ENCODE assay signal across 8 mouse cellular contexts in the genomic region with DNA sequence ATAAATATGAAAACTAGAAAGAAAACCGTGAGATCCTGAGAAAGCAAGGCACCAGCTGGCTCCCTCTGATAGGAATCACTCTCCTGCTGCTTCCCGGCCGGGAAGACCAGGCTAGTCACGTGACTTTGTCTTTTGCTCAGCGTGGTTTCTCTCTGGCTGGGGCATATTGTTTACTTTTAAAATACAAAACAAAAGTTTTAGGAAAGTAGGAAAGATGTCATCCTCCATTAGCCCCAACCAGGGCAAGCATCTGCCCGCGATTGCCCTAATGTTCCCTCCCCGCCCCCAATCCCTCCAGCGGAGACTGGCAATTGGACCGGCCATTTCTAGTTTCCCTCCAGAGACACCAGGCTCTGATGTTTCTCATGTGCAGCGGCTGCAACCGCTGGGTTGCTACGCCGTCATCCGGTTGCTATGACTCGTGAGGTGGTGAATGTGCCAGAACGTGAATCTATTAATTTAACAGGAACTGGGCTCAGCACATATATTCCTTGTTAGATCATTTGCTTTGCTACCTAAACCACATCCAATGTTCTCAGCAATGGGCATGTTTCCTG. TPM values are rescaled to one million over a fixed set of nuclear protein-coding genes. Genes with fewer than 3 reads are reported as not detected.
DNase-seq lines count a peak whose midpoint lies in the region; ATAC-seq and TF ChIP-seq lines count a peak whose summit lies in the region.

No protein-coding gene starts in this region.

- WGBS in hindbrain, embryonic 13.5 days = under 1% methylated on average over 17 of the region's 17 CpGs
- WGBS in small intestine, adult 2 months = 11% methylated on average over 17 of the region's 17 CpGs

- no peak overlapping the region for H3K27ac ChIP-seq in bone marrow macrophage, adult 2 months (ENCODE audit: insufficient read depth, low read depth, low read length)
- H3K27ac ChIP-seq in hindbrain, embryonic 13.5 days = peak overlapping the region; percentile 70
- no peak overlapping the region for H3K27ac ChIP-seq in small intestine, adult 2 months (ENCODE audit: insufficient read depth, low read depth, low read length)

- peak overlapping the region; percentile 42 for H3K4me3 ChIP-seq in bone marrow macrophage, adult 2 months (ENCODE audit: insufficient read depth, low read length)
- H3K4me3 ChIP-seq in hindbrain, embryonic 13.5 days = peak overlapping the region; percentile 33
- H3K4me3 ChIP-seq in small intestine, adult 2 months (ENCODE audit: low read depth, low read length) = peak overlapping the region; percentile 49

- peak overlapping the region; percentile 53 for H3K4me2 ChIP-seq in hindbrain, embryonic 13.5 days

- peaks cover 8% of the 10 kb centered on the region; the same call in 1 of the 2 replicates for H3K27me3 ChIP-seq in hindbrain, embryonic 13.5 days
- no peaks in the 10 kb centered on the region for H3K27me3 ChIP-seq in small intestine, adult 2 months (ENCODE audit: control insufficient read depth, insufficient read depth, low read length)

- H3K4me1 ChIP-seq in bone marrow macrophage, adult 2 months (ENCODE audit: control insufficient read depth, insufficient read depth, low read length) = peaks cover 9% of the 10 kb centered on the region
- H3K4me1 ChIP-seq in hindbrain, embryonic 13.5 days (replicated peaks) = peaks cover 52% of the 10 kb centered on the region
- peaks cover 25% of the 10 kb centered on the region; the same call in 1 of the 2 replicates for H3K4me1 ChIP-seq in small intestine, adult 2 months (ENCODE audit: control insufficient read depth, insufficient read depth, insufficient read length, low read length)

- TF ChIP-seq POLR2A in bone marrow macrophage, adult 2 months (IDR thresholded peaks at IDR 0.05; ENCODE audit: borderline replicate concordance, low read depth, low read length) = no peak
- TF ChIP-seq POLR2A in small intestine, adult 2 months (IDR thresholded peaks at IDR 0.05; ENCODE audit: low read depth, low read length) = no peak

- H3K9me3 ChIP-seq in hindbrain, embryonic 13.5 days = no peaks in the 10 kb centered on the region

- no peaks in the 10 kb centered on the region for H3K36me3 ChIP-seq in hindbrain, embryonic 13.5 days
- H3K36me3 ChIP-seq in small intestine, adult 2 months (ENCODE audit: control insufficient read depth, insufficient read depth, low read length) = no peaks in the 10 kb centered on the region

- intact Hi-C loops in left cerebral cortex, postnatal 36 days (cut with DNase I) = no loop called here

- peak; percentile 53; the same call in 1 of the 2 replicates for ATAC-seq in hindbrain, embryonic 13.5 days (ENCODE audit: low FRiP score)
- ATAC-seq in megakaryocyte progenitor cell, adult 5-6 weeks (replicated peaks; ENCODE audit: poor library complexity) = peak; percentile 52

- peak; percentile 30 to 37 for DNase-seq in frontal cortex, postnatal 36 days (ENCODE audit: low spot score in 2 of 2)
- no peak for DNase-seq in frontal cortex, postnatal 14 days (ENCODE audit: low spot score in 2 of 2)
- DNase-seq in forelimb bud, embryonic 11.5 days (ENCODE audit: low read depth, low spot score) = peak; percentile 53
- DNase-seq in left cerebral cortex, postnatal 36 days (ENCODE audit: low spot score in 2 of 2) = peak; percentile 18 to 34

- no peak overlapping the region for H3K9ac ChIP-seq in hindbrain, embryonic 13.5 days

- no peak for TF ChIP-seq CTCF in bone marrow macrophage, adult 2 months (IDR thresholded peaks at IDR 0.05; ENCODE audit: low read depth, low read length)
- TF ChIP-seq CTCF in small intestine, adult 2 months (IDR thresholded peaks at IDR 0.05; ENCODE audit: extremely low read depth, insufficient read length, insufficient replicate concordance, low read depth, low read length) = no peak

RNA-seq across cellular contexts. Expression of a gene that starts 3.8 kb away (rescaled TPM):
- polyA plus RNA-seq in bone marrow macrophage, adult 2 months (2012; ENCODE audit: insufficient read depth, insufficient read length, missing spikeins) = 26.6 and 33.7 TPM in 2 replicates
- polyA plus RNA-seq in hindbrain, embryonic 13.5 days (2015; fragmentation: Nextera tagmentation; extraction: Ambion mirVana) = 4.5 and 5.1 TPM in 2 replicates
- total RNA-seq in left cerebral cortex, postnatal 36 days (2021) = 10 to 100 TPM; 17.2 to 18.5 TPM
- 13.7 and 14.1 TPM in 2 replicates for total RNA-seq in megakaryocyte progenitor cell, adult 5-6 weeks (2015)
- 11.5 and 15.2 TPM in 2 replicates for total RNA-seq in megakaryocyte progenitor cell, adult 5-6 weeks (2017)
- 8.9 and 25.9 TPM in 2 replicates for polyA plus RNA-seq in small intestine, adult 2 months (2012; rRNA removed)

Comparison
In these comparisons a context has a peak if more than half of its experiments do, and no peak if none do; other contexts are left out.
1. DNase-seq: peak in frontal cortex, postnatal 36 days (2 of 2), forelimb bud, embryonic 11.5 days (single experiment) and left cerebral cortex, postnatal 36 days (2 of 2); none in frontal cortex, postnatal 14 days (0 of 2).
2. Peak in every context shown above with its lines, with median percentiles within 50 percentile points of each other: H3K4me3 ChIP-seq.